Mouse (Mus musculus): ENCODE results near the gene Vezt.

- TF ChIP-seq EP300 (IDR thresholded peaks at IDR 0.05; ENCODE audit: low read depth), result no peak
- no peak for TF ChIP-seq CTCF (IDR thresholded peaks at IDR 0.05; ENCODE audit: low read depth)
Measured at GRCm38 (mm10) chr10:94062357-94062756, 26.7 kb upstream of the Vezt start.
